Mouse (Mus musculus) midbrain, embryonic 12.5 days (tissue): ENCODE data around the gene H2al1j. TPM values are rescaled to one million over a fixed set of nuclear protein-coding genes. Genes with fewer than 3 reads are reported as not detected.
"Not testable (repeated sequence)": the region's sequence is repeated elsewhere in the genome, so short reads cannot be mapped to it uniquely, and the experiment has no call there.

Experiments
- ATAC-seq: fragments of 200-750 bp; cut with Nextera tagmentation; 2 replicates; pipeline ENCODE4 v1.8.0; 2017; ENCODE audit warnings: low read depth, moderate TSS enrichment, moderate library complexity; ENCODE audit not compliant: low FRiP score
- H3K27ac ChIP-seq: fragments of 300-500 bp; sonication (generic); replicated peaks from 2 replicates; pipeline ENCODE4 v1.5.1; 2016; ENCODE audit warnings: mild to moderate bottlenecking
- H3K27me3 ChIP-seq: fragments of 300-500 bp; sonication (generic); 2 replicates; pipeline ENCODE4 v1.6.1; 2016; ENCODE audit warnings: mild to moderate bottlenecking
- H3K36me3 ChIP-seq: fragments of 300-500 bp; sonication (generic); 2 replicates; pipeline ENCODE4 v1.6.1; 2016
- H3K4me1 ChIP-seq: fragments of 300-500 bp; sonication (generic); 2 replicates; pipeline ENCODE4 v1.6.1; 2016
- H3K4me2 ChIP-seq: fragments of 300-500 bp; sonication (generic); replicated peaks from 2 replicates; pipeline ENCODE4 v1.6.1; 2016; ENCODE audit warnings: mild to moderate bottlenecking, moderate library complexity
- H3K4me3 ChIP-seq: fragments of 300-500 bp; sonication (generic); 2 replicates; pipeline ENCODE4 v1.5.1; 2016; ENCODE audit warnings: mild to moderate bottlenecking
- H3K9ac ChIP-seq: fragments of 300-500 bp; sonication (generic); replicated peaks from 2 replicates; pipeline ENCODE4 v1.6.1; 2016; ENCODE audit warnings: mild to moderate bottlenecking, moderate library complexity
- H3K9me3 ChIP-seq: fragments of 300-500 bp; sonication (generic); 2 replicates; pipeline ENCODE4 v1.6.1; 2016; ENCODE audit warnings: mild to moderate bottlenecking
- WGBS: fragments of 180-500 bp; shearing (Covaris S2); methylation state at CpG from one replicate; pipeline ENCODE4 v1.1.7; 2016; 5-methylcytosine and 5-hydroxymethylcytosine counted together
- polyA plus RNA-seq: library from polyadenylated mRNA; unstranded; fragments of >200 nt; fragmentation: Nextera tagmentation; extraction: Ambion mirVana; gene quantifications from 2 replicates; pipeline ENCODE4 v1.2.1, GENCODE M21; 2016

H2al1j gene
- not detected in 2 replicates for polyA plus RNA-seq

- not testable (repeated sequence) for ATAC-seq, H3K4me2 ChIP-seq, H3K4me3 ChIP-seq, H3K9ac ChIP-seq, H3K27me3 ChIP-seq, H3K36me3 ChIP-seq, H3K4me1 ChIP-seq, H3K9me3 ChIP-seq, H3K27ac ChIP-seq
- 95% methylated on average over 2 of the region's 2 CpGs for WGBS
Measured at GRCm38 (mm10) chrX:11327522-11327921, at the start of gene H2al1j. H2al1j (plus strand) TSS chrX:11327822.

DNA sequence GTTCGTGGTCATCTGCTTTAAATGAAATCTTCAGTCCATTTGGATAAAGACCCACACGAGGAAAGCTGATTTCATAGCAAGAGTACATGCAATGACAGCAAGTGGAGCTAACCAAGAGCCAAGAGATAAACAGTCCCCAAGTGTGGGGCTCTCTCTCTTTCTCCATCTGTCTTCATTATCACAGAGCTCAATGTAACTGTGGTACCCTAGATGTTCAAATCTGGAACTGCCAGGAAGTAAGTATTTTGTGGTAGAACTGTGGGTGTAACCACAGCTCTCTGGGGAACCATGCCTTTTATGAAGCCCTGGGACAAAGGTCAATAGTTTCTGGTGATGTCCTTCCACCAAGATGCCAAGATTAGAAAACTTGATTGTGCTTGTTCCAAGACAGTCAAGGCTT, 46.9 kb upstream of the H2al1j start:
- Histone ChIP-seq H3K27ac (no peak overlapping the region), H3K4me1 (no peaks in the 10 kb centered on the region), H3K9me3 (no peaks in the 10 kb centered on the region), H3K9ac (no peak overlapping the region), H3K36me3 (no peaks in the 10 kb centered on the region), H3K4me3 (no peak overlapping the region), H3K4me2 (no peak overlapping the region), H3K27me3 (no peaks in the 10 kb centered on the region)
- ATAC-seq = no peak
- WGBS = 77% methylated on average over 2 of the region's 2 CpGs

- no peak for ATAC-seq
- no peak overlapping the region for H3K4me2 ChIP-seq
- H3K27ac ChIP-seq = no peak overlapping the region
- peaks cover 16% of the 10 kb centered on the region; the same call in 1 of the 2 replicates for H3K27me3 ChIP-seq
- WGBS = 82% methylated on average over 14 of the region's 14 CpGs
- H3K36me3 ChIP-seq = no peaks in the 10 kb centered on the region
- H3K9ac ChIP-seq = no peak overlapping the region
- no peaks in the 10 kb centered on the region for H3K4me1 ChIP-seq
- no peak overlapping the region for H3K4me3 ChIP-seq
- no peaks in the 10 kb centered on the region for H3K9me3 ChIP-seq
Measured at GRCm38 (mm10) chrX:11288306-11288882, 39.2 kb upstream of the H2al1j start.

DNA sequence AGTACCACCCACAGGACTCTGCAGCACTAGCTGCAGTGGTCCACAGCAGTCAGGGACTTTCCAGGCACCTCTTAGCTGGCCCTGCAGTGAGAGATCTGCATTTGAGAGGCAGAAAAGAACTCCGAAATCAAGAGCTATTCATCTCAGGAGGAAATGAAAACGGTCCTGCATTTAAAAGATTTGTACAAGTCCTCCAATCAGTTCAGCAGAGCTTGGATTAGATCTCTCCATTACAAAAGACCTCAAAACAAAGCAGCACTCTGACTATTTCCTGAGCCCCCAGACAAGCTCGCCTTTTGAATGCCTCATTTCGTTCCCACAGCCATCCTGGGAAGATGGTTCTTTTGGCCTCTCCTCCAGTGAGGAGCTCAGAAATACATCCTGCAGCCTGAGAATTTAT, 38.4 kb upstream of the H2al1j start:
- no peaks in the 10 kb centered on the region for H3K36me3 ChIP-seq
- H3K9me3 ChIP-seq = no peaks in the 10 kb centered on the region
- no peaks in the 10 kb centered on the region for H3K4me1 ChIP-seq
- H3K4me2 ChIP-seq = no peak overlapping the region
- ATAC-seq = no peak
- H3K27me3 ChIP-seq = peaks cover 16% of the 10 kb centered on the region; the same call in 1 of the 2 replicates
- no peak overlapping the region for H3K27ac ChIP-seq
- H3K4me3 ChIP-seq = no peak overlapping the region
- 47% methylated on average over 4 of the region's 4 CpGs for WGBS
- H3K9ac ChIP-seq = no peak overlapping the region

GRCm38 (mm10) chrX:11298957-11299356, 28.7 kb upstream of the H2al1j start, which contains the start of gene H2al1a:
H2al1a (plus strand) TSS chrX:11299257.
- H3K9ac ChIP-seq, H3K4me2 ChIP-seq, H3K4me3 ChIP-seq, H3K9me3 ChIP-seq, H3K36me3 ChIP-seq, ATAC-seq, H3K27ac ChIP-seq, H3K4me1 ChIP-seq, H3K27me3 ChIP-seq: not testable (repeated sequence)
- WGBS = no CpG with 5 or more reads among the region's 3 CpGs

DNA sequence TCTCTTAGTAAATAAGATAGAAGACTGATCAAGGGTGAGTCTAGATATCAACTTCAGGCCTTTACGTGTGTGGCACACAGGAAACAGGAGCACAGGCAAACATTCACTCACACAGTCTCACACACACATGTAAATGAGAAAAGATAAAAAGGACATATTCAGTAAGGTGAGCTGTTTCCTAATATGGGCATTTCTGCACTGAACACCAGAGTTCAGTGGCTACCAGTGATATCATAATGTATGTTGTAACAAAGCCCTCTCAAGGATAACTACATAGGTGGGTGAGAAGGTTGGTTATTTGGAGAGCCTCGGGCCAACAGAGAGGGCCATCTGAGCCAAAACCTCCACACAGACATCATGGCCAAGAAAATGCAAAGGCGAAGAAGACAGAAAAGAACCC, 25.5 kb upstream of the H2al1j start, which contains the start of gene H2al1b:
H2al1b (plus strand) TSS at position 301 of the 400 bp plus-strand sequence.
- not testable (repeated sequence) for H3K27me3 ChIP-seq, H3K4me2 ChIP-seq, H3K9ac ChIP-seq, H3K36me3 ChIP-seq, H3K4me3 ChIP-seq, H3K4me1 ChIP-seq, ATAC-seq, H3K9me3 ChIP-seq, H3K27ac ChIP-seq
- WGBS = 84% methylated on average over 1 of the region's 3 CpGs

- 82% methylated on average over 1 of the region's 6 CpGs for WGBS
- not testable (repeated sequence) for H3K9me3 ChIP-seq, H3K27me3 ChIP-seq, H3K27ac ChIP-seq, H3K9ac ChIP-seq, ATAC-seq, H3K4me2 ChIP-seq, H3K4me3 ChIP-seq, H3K4me1 ChIP-seq, H3K36me3 ChIP-seq
Measured at GRCm38 (mm10) chrX:11305355-11305754, 22.3 kb upstream of the H2al1j start, which contains the start of gene H2al1c. H2al1c (plus strand) TSS chrX:11305655.

- not testable (repeated sequence) for H3K27me3 ChIP-seq, H3K9me3 ChIP-seq, H3K36me3 ChIP-seq, H3K4me1 ChIP-seq, H3K27ac ChIP-seq, H3K4me2 ChIP-seq, H3K4me3 ChIP-seq, H3K9ac ChIP-seq, ATAC-seq
- WGBS = no CpG with 5 or more reads among the region's 6 CpGs
Measured at GRCm38 (mm10) chrX:11308524-11308923, 19.1 kb upstream of the H2al1j start, which contains the start of gene H2al1d. H2al1d (plus strand) TSS chrX:11308824.

DNA sequence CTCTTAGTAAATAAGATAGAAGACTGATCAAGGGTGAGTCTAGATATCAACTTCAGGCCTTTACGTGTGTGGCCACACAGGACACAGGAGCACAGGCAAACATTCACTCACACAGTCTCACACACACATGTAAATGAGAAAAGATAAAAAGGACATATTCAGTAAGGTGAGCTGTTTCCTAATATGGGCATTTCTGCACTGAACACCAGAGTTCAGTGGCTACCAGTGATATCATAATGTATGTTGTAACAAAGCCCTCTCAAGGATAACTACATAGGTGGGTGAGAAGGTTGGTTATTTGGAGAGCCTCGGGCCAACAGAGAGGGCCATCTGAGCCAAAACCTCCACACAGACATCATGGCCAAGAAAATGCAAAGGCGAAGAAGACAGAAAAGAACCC, 16.0 kb upstream of the H2al1j start, which contains the start of gene H2al1e:
H2al1e (plus strand) TSS at position 301 of the 400 bp plus-strand sequence.
- not testable (repeated sequence) for H3K27me3 ChIP-seq, H3K4me2 ChIP-seq, H3K9ac ChIP-seq, H3K9me3 ChIP-seq, ATAC-seq, H3K4me1 ChIP-seq, H3K36me3 ChIP-seq, H3K4me3 ChIP-seq, H3K27ac ChIP-seq
- WGBS = no CpG with 5 or more reads among the region's 3 CpGs

GRCm38 (mm10) chrX:11314858-11315257, 12.8 kb upstream of the H2al1j start, which contains the start of gene H2al1f:
H2al1f (plus strand) TSS chrX:11315158.
- H3K9ac ChIP-seq, H3K36me3 ChIP-seq, H3K9me3 ChIP-seq, H3K4me1 ChIP-seq, ATAC-seq, H3K4me2 ChIP-seq, H3K27ac ChIP-seq, H3K27me3 ChIP-seq, H3K4me3 ChIP-seq: not testable (repeated sequence)
- no CpG with 5 or more reads among the region's 6 CpGs for WGBS

GRCm38 (mm10) chrX:11317956-11318355, 9.7 kb upstream of the H2al1j start, which contains the start of gene H2al1g:
H2al1g (plus strand) TSS chrX:11318256.
- H3K9me3 ChIP-seq, H3K4me2 ChIP-seq, H3K27me3 ChIP-seq, H3K27ac ChIP-seq, H3K4me1 ChIP-seq, H3K4me3 ChIP-seq, H3K9ac ChIP-seq, H3K36me3 ChIP-seq, ATAC-seq: not testable (repeated sequence)
- no CpG with 5 or more reads among the region's 3 CpGs for WGBS

- H3K9ac ChIP-seq, H3K27ac ChIP-seq, H3K4me3 ChIP-seq, ATAC-seq, H3K4me2 ChIP-seq, H3K4me1 ChIP-seq, H3K27me3 ChIP-seq, H3K36me3 ChIP-seq, H3K9me3 ChIP-seq: not testable (repeated sequence)
- no CpG with 5 or more reads among the region's 6 CpGs for WGBS
Measured at GRCm38 (mm10) chrX:11321192-11321591, 6.4 kb upstream of the H2al1j start, which contains the start of gene H2al1h. H2al1h (plus strand) TSS chrX:11321492.

GRCm38 (mm10) chrX:11324359-11324758, 3.3 kb upstream of the H2al1j start, which contains the start of gene H2al1i:
H2al1i (plus strand) TSS chrX:11324659.
- not testable (repeated sequence) for H3K4me2 ChIP-seq, ATAC-seq, H3K9me3 ChIP-seq, H3K9ac ChIP-seq, H3K36me3 ChIP-seq, H3K27ac ChIP-seq, H3K4me3 ChIP-seq, H3K27me3 ChIP-seq, H3K4me1 ChIP-seq
- 94% methylated on average over 2 of the region's 5 CpGs for WGBS
